Comparison of ENCODE assay signal across 24 mouse cellular contexts in the genomic region with DNA sequence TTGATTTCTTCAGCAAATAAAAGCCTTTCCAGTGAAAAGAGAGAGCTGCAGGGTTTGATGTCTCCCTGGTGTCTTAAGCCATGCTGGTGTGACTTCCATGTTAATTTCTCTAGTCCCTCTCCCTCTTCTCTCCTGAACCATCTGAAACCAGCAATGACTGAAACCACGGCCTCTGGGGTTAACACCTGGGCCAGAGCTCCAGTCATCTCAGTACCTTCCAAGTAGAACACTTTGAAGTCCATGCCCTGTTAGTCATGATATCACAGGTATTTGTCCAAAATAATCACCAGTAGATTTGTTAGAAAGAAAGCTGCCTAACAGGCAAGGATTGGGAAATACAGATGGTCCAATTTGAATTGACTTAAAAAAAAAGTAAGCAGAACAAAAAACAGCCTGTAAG. TPM values are rescaled to one million over a fixed set of nuclear protein-coding genes. Genes with fewer than 3 reads are reported as not detected.
A peak's percentile ranks its signal among the peaks of the same experiment; 100 is the strongest.
DNase-seq lines count a peak whose midpoint lies in the region; ATAC-seq and TF ChIP-seq lines count a peak whose summit lies in the region.
"Had no signal": no experiment of that assay in that cellular context is flagged by ENCODE, and none has a peak within 500 bp of the region (broad histone marks: within the 10 kb centered on the region; RNA-seq: fewer than 3 reads in every experiment).

No protein-coding gene starts in this region.

- in situ Hi-C loops in CH12.LX (cut with MboI; ENCODE audit: low pct_ligation_motif_present, low pct_unique_long_range_greater_than_20kb, low sequenced_read_pairs), result no loop called here

- peaks cover 13% of the 10 kb centered on the region for H3K4me1 ChIP-seq in intestine, embryonic 14.5 days (replicated peaks; ENCODE audit: control insufficient read depth, insufficient read depth, low read length)
- H3K4me1 ChIP-seq in intestine, embryonic 15.5 days (replicated peaks), result no peaks in the 10 kb centered on the region
- H3K4me1 ChIP-seq in CH12.LX (ENCODE audit: control insufficient read depth in 1 of 2, insufficient read depth in 2 of 2), result peaks cover 4 to 51% of the 10 kb centered on the region in 2 experiments
- H3K4me1 ChIP-seq in embryonic facial prominence, embryonic 10.5 days, result peaks cover 61% of the 10 kb centered on the region
- peaks cover 28% of the 10 kb centered on the region for H3K4me1 ChIP-seq in forebrain, embryonic 15.5 days

- no peak overlapping the region for H3K4me3 ChIP-seq in intestine, embryonic 14.5 days (ENCODE audit: low read depth, low read length)
- H3K4me3 ChIP-seq in intestine, embryonic 15.5 days (replicated peaks), result no peak overlapping the region
- no peak overlapping the region for H3K4me3 ChIP-seq in CH12.LX (replicated peaks in 1 of 3; ENCODE audit: low read depth in 2 of 3, low read length in 2 of 3, poor library complexity in 1 of 3)
- H3K4me3 ChIP-seq in embryonic facial prominence, embryonic 10.5 days, result no peak overlapping the region
- no peak overlapping the region for H3K4me3 ChIP-seq in forebrain, embryonic 15.5 days

- H3K27ac ChIP-seq in intestine, embryonic 14.5 days (ENCODE audit: low read depth), result no peak overlapping the region
- H3K27ac ChIP-seq in intestine, embryonic 15.5 days, result no peak overlapping the region
- no peak overlapping the region for H3K27ac ChIP-seq in CH12.LX (ENCODE audit: insufficient read depth, low read depth)
- H3K27ac ChIP-seq in embryonic facial prominence, embryonic 10.5 days (replicated peaks), result peak overlapping the region; percentile 72; the same call in 1 of the 2 replicates
- no peak overlapping the region for H3K27ac ChIP-seq in forebrain, embryonic 15.5 days (replicated peaks)

- H3K9ac ChIP-seq in intestine, embryonic 14.5 days (ENCODE audit: low read length), result no peak overlapping the region
- no peak overlapping the region for H3K9ac ChIP-seq in intestine, embryonic 15.5 days
- H3K9ac ChIP-seq in CH12.LX (ENCODE audit: insufficient read depth, low read depth), result no peak overlapping the region
- H3K9ac ChIP-seq in forebrain, embryonic 15.5 days (replicated peaks), result no peak overlapping the region

- ATAC-seq in intestine, embryonic 14.5 days (replicated peaks; ENCODE audit: low FRiP score, low TSS enrichment, low read depth), result no peak
- ATAC-seq in intestine, embryonic 15.5 days, result no peak
- no peak for ATAC-seq in forebrain, embryonic 15.5 days (replicated peaks)
- ATAC-seq: activated CD4-positive, CD25-positive, alpha-beta regulatory T cell, adult 4 months; CD4-positive, CD25-positive, alpha-beta regulatory T cell, adult 4 months; Patski had no signal

- peak; percentile 71 for TF ChIP-seq EP300 in CH12.LX (IDR thresholded peaks at IDR 0.05; ENCODE audit: low read length)

- dilution Hi-C loops in CH12.LX (cut with MboI; ENCODE audit: extremely low pct_ligation_motif_present, extremely low pct_unique_long_range_greater_than_20kb, low sequenced_read_pairs), result no loop called here

- TF ChIP-seq RAD21 in CH12.LX (IDR thresholded peaks at IDR 0.05; ENCODE audit: low read depth, low read length), result no peak

- H3K4me2 ChIP-seq in intestine, embryonic 14.5 days (ENCODE audit: low read length), result no peak overlapping the region
- H3K4me2 ChIP-seq in intestine, embryonic 15.5 days (replicated peaks), result no peak overlapping the region
- H3K4me2 ChIP-seq in CH12.LX (ENCODE audit: insufficient read depth, low read depth, poor library complexity, severe bottlenecking), result no peak overlapping the region
- H3K4me2 ChIP-seq in forebrain, embryonic 15.5 days (replicated peaks), result no peak overlapping the region

- 73% methylated on average over 1 of the region's 1 CpGs for WGBS in intestine, embryonic 14.5 days
- WGBS in intestine, embryonic 15.5 days, result 76% methylated on average over 1 of the region's 1 CpGs
- WGBS in embryonic facial prominence, embryonic 10.5 days, result 77% methylated on average over 1 of the region's 1 CpGs
- 79% methylated on average over 1 of the region's 1 CpGs for WGBS in forebrain, embryonic 15.5 days

- H3K27me3 ChIP-seq in intestine, embryonic 14.5 days (replicated peaks; ENCODE audit: control insufficient read depth, insufficient read depth, low read length), result no peaks in the 10 kb centered on the region
- no peaks in the 10 kb centered on the region for H3K27me3 ChIP-seq in intestine, embryonic 15.5 days (replicated peaks)
- no peaks in the 10 kb centered on the region for H3K27me3 ChIP-seq in CH12.LX (replicated peaks)
- peaks cover 23% of the 10 kb centered on the region for H3K27me3 ChIP-seq in embryonic facial prominence, embryonic 10.5 days (replicated peaks; ENCODE audit: low read depth, poor library complexity, severe bottlenecking)
- H3K27me3 ChIP-seq in forebrain, embryonic 15.5 days, result no peaks in the 10 kb centered on the region

- no peak for TF ChIP-seq POLR2A in CH12.LX (IDR thresholded peaks at IDR 0.05; ENCODE audit: low read depth, low read length)

- DNase-seq in intestine, embryonic 14.5 days (ENCODE audit: low spot score), result peak; percentile 34
- peak; percentile 85 for DNase-seq in CH12.LX (ENCODE audit: extremely low read depth)
- DNase-seq in embryonic facial prominence, embryonic 10.5 days (ENCODE audit: low spot score), result no peak
- no peak for DNase-seq in layer of hippocampus, adult 8-10 months (ENCODE audit: low spot score in 2 of 2)
- DNase-seq: adrenal gland, adult 2 months; adrenal gland, adult 8-10 months; adrenal gland, postnatal 10 days; adrenal gland, postnatal 14 days; adrenal gland, postnatal 25 days; adrenal gland, postnatal 36 days; B cell, adult 2 months; cerebellum, adult 11 months; cerebellum, adult 11-12 months; cerebellum, adult 18-20 months; cerebellum, adult 2 months had no signal

- H3K79me2 ChIP-seq in CH12.LX (replicated peaks; ENCODE audit: control insufficient read depth, extremely low read depth, insufficient read depth, poor library complexity, severe bottlenecking), result no peaks in the 10 kb centered on the region

- no peak for TF ChIP-seq CTCF in CH12.LX (conservative IDR thresholded peaks at IDR 0.05 in 1 of 2, IDR thresholded peaks at IDR 0.05 in 1 of 2; ENCODE audit: low read depth in 2 of 2, low read length in 2 of 2)

- H3K36me3 ChIP-seq in intestine, embryonic 14.5 days (ENCODE audit: control insufficient read depth, insufficient read depth, low read length), result no peaks in the 10 kb centered on the region
- no peaks in the 10 kb centered on the region for H3K36me3 ChIP-seq in intestine, embryonic 15.5 days
- no peaks in the 10 kb centered on the region for H3K36me3 ChIP-seq in CH12.LX (replicated peaks in 1 of 2; ENCODE audit: control insufficient read depth in 1 of 2, insufficient read depth in 1 of 2, low read length in 1 of 2)
- H3K36me3 ChIP-seq in embryonic facial prominence, embryonic 10.5 days (replicated peaks), result no peaks in the 10 kb centered on the region
- H3K36me3 ChIP-seq in forebrain, embryonic 15.5 days, result no peaks in the 10 kb centered on the region
- H3K36me3 ChIP-seq: G1E had no signal

- H3K9me3 ChIP-seq in intestine, embryonic 14.5 days (ENCODE audit: control insufficient read depth, low read length), result no peaks in the 10 kb centered on the region
- H3K9me3 ChIP-seq in intestine, embryonic 15.5 days, result no peaks in the 10 kb centered on the region
- H3K9me3 ChIP-seq in CH12.LX (replicated peaks; ENCODE audit: low read length), result no peaks in the 10 kb centered on the region
- H3K9me3 ChIP-seq in embryonic facial prominence, embryonic 10.5 days, result no peaks in the 10 kb centered on the region
- no peaks in the 10 kb centered on the region for H3K9me3 ChIP-seq in forebrain, embryonic 15.5 days

TF ChIP-seq in CH12.LX, 34 proteins besides CTCF, POLR2A, EP300 and RAD21:
- TF ChIP-seq ZKSCAN1 (IDR thresholded peaks at IDR 0.05; ENCODE audit: borderline replicate concordance, low read depth, low read length), result no peak
- no peak for TF ChIP-seq MXI1 (IDR thresholded peaks at IDR 0.05; ENCODE audit: low read depth, low read length)
- TF ChIP-seq MEF2A (IDR thresholded peaks at IDR 0.05; ENCODE audit: borderline replicate concordance, low read depth, low read length), result no peak
- TF ChIP-seq RCOR1 (conservative IDR thresholded peaks at IDR 0.05; ENCODE audit: low read depth, low read length), result no peak
- TF ChIP-seq ZMIZ1 (IDR thresholded peaks at IDR 0.05; ENCODE audit: low read depth, low read length), result no peak
- peak; percentile 55; the same call in 1 of the 2 replicates for TF ChIP-seq IRF4 (IDR thresholded peaks at IDR 0.05; ENCODE audit: low read depth, low read length)
- no peak for TF ChIP-seq USF2 (conservative IDR thresholded peaks at IDR 0.05; ENCODE audit: low read depth, low read length)
- no peak for TF ChIP-seq BHLHE40 (IDR thresholded peaks at IDR 0.05; ENCODE audit: low read depth, low read length)
- no peak for TF ChIP-seq SMC3 (IDR thresholded peaks at IDR 0.05; ENCODE audit: low read depth, low read length)
- TF ChIP-seq JUN (IDR thresholded peaks at IDR 0.05; ENCODE audit: insufficient read depth, low read depth, low read length), result peak; percentile 51; the same call in 1 of the 2 replicates
- TF ChIP-seq NRF1 (IDR thresholded peaks at IDR 0.05; ENCODE audit: low read depth, low read length), result no peak
- TF ChIP-seq ZNF384 (IDR thresholded peaks at IDR 0.05; ENCODE audit: low read depth, low read length), result no peak
- no peak for TF ChIP-seq UBTF (IDR thresholded peaks at IDR 0.05; ENCODE audit: low read depth, low read length)
- no peak for TF ChIP-seq MAX (IDR thresholded peaks at IDR 0.05; ENCODE audit: low read length)
- peak; percentile 57 for TF ChIP-seq JUND (conservative IDR thresholded peaks at IDR 0.05; ENCODE audit: low read depth, low read length)
- TF ChIP-seq SIN3A (IDR thresholded peaks at IDR 0.05; ENCODE audit: low read length), result no peak
- TF ChIP-seq TCF12 (IDR thresholded peaks at IDR 0.05; ENCODE audit: low read depth, low read length), result no peak
- 0 out of 2 replicates have a peak, but pooled peaks have one; percentile 26 for TF ChIP-seq ETS1 (conservative IDR thresholded peaks at IDR 0.05; ENCODE audit: low read depth, low read length)
TF ChIP-seq in CH12.LX: peak in this region for 4.

RNA-seq across cellular contexts. Expression of gene Lhx8, which starts 56.8 kb away (rescaled TPM):
- not detected in 2 replicates for polyA plus RNA-seq in intestine, embryonic 14.5 days (2014; fragmentation: Nextera tagmentation; extraction: Ambion mirVana)
- polyA plus RNA-seq in intestine, embryonic 15.5 days (2015; fragmentation: Nextera tagmentation; extraction: Ambion mirVana), result 0.13 and 0.19 TPM in 2 replicates
- total RNA-seq in CH12.LX (2012; rRNA removed), result not detected in 2 replicates
- total RNA-seq in CH12.LX (2014; rRNA removed), result not detected in 2 replicates
- polyA plus RNA-seq in CH12.LX (2012; ENCODE audit: insufficient read length, low read depth), result not detected in 2 replicates
- 59.5 and 63.6 TPM in 2 replicates for polyA plus RNA-seq in embryonic facial prominence, embryonic 10.5 days (2016; fragmentation: Nextera tagmentation; extraction: Ambion mirVana)
- 22.6 and 25.3 TPM in 2 replicates for polyA plus RNA-seq in forebrain, embryonic 15.5 days (2015; fragmentation: Nextera tagmentation; extraction: Ambion mirVana)
- not detected for total RNA-seq in layer of hippocampus, adult 8-10 months (2022)
- total RNA-seq: adrenal gland, postnatal 25 days; ES-E14; MEL had no signal
- polyA plus RNA-seq: activated CD4-positive, CD25-positive, alpha-beta regulatory T cell, adult 4 months; C2C12; CD4-positive, CD25-positive, alpha-beta regulatory T cell, adult 4 months; cerebellum, adult 2 months; G1E; Patski had no signal

Comparison
In these comparisons a context has a peak if more than half of its experiments do, and no peak if none do; other contexts are left out.
1. DNase-seq: peak in intestine, embryonic 14.5 days (single experiment) and CH12.LX (single experiment); none in embryonic facial prominence, embryonic 10.5 days (single experiment) and layer of hippocampus, adult 8-10 months (0 of 2).
2. RNA of gene Lhx8, which starts 56.8 kb away (polyA plus RNA-seq): 59.5 to 63.6 TPM in embryonic facial prominence, embryonic 10.5 days and 22.6 to 25.3 TPM in forebrain, embryonic 15.5 days; 0.13 to 0.19 TPM in intestine, embryonic 15.5 days, not detected in intestine, embryonic 14.5 days and not detected in CH12.LX; every median in the first group is over 10 times any median in the second.